Mouse (Mus musculus) effector memory CD4-positive, alpha-beta T cell, adult 7 months (primary cell): Measurements from ENCODE around the gene Simc1. TPM values are rescaled to one million over a fixed set of nuclear protein-coding genes. Genes with fewer than 3 reads are reported as not detected.

ENCODE experiments used
- polyA plus RNA-seq: library from polyadenylated mRNA; unstranded; fragments of 100-300 nt; shearing (Covaris generic); gene quantifications from one replicate; pipeline ENCODE4 v1.2.1, GENCODE M21; 2017

Gene Simc1
- 41.7 TPM for polyA plus RNA-seq

DNA sequence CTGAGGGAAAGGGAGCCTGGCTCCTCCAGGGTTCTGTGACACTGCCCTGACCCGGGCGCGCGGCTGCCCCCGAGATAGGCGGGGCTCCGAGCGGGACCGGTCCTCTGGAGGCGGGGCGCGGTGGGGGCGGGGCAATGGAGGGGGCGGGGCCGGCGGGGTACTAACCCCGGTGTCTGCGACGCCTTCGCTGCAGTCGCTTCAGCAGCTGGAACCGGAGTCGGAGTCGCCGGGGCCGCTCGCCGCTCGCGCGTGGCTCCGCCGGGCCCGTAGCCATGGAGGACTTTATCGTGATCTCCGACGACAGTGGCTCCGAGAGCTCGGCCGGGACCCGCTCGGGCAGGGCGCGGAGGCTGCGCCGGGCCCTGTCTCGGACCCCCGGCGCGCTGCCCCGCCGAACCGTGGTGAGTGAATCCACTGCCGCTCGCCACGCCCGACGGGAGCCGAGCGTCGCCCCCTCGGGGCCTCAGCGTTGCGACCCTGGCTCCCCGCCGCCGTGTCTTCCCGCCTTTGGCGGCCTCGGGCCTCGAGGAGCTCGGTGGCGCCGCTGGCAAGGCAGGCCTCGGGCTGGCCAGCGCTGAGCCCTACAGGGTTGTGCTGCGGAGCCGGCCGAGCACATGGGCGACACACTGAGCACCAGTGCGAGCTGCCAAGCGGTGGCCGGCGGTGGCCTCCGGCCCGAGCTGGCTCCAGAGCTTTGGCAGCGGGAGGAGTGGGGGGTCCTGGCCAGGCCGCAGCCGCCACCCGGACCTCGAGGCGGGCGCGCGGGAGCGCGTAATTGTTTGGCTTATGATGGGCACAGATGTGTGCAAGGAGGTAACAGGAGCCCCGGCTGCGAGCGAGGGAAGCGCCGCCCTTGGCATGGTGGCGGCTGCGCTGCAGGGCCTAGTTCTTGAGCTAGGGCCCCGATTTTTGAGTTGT, at the start of gene Simc1:
TSS of gene Simc1 (plus strand) at position 176 of the 918 bp plus-strand sequence.

DNA sequence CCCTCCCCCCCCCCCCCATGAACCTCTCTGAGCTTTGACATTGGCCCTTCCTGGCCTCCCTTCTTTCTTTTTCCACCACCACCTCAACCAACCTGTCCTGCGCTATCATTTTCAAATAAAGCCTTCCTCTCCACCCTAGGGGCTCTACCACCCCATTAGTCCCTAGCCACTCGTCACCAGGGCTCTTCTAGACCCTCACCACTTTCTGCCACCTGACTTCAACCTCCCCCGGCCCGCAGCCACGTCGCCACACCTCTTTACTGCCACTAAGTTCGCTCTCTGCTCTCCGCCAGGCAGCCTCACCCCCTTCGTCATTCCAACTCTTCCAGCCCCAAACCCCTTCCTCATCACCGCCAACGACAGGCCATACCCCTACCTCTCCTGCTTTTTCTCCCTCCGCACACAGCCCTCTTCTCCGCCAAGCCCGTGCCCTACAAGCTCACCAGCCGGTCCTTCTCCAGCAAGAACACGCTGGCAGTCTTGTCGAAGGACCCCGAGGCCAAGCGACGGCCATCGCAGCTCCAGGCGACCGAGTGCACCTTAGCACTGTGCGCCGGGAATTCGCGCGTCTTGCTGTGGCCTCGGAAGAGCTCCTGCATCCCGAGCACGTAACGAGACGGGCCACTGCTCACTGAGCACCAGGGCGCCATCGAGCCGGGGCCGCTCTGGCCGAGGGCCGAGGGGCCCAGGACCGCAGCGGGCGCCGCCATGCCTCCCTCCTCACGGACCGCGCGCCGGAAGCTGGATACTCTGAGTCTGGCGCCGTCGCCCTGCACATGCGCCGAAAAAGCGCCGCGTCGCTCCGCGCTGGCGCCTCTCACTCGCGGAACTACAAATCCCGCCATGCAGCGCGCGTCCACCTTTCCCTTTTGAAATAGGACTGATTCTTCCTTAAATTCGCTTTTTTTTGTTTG, 35.2 kb upstream of the Simc1 start, which contains the start of gene Thoc3:
TSS of gene Thoc3 (minus strand) at position 752 of the 914 bp plus-strand sequence.

DNA sequence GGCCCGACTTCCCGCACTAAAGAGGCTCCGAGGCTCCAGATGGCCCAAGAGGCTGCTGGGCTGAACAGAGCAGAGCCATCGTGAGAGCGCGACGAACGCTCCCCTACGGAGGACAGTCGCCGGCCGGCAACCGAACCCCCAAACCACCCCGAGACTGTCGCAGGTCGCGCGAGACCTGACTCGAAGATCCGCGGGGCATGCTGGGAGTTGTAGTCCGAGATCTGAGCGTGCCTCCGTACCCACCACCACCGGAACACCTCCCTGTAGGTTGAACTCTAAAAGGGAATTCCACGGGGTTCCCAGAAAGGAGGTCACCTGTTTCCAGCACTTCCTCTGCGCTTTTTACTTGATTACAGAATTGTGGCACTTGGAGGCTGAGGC, 61.6 kb downstream of the Simc1 start, which contains the start of gene 4833439L19Rik:
TSS of gene 4833439L19Rik (minus strand) at position 235 of the 381 bp plus-strand sequence.

DNA sequence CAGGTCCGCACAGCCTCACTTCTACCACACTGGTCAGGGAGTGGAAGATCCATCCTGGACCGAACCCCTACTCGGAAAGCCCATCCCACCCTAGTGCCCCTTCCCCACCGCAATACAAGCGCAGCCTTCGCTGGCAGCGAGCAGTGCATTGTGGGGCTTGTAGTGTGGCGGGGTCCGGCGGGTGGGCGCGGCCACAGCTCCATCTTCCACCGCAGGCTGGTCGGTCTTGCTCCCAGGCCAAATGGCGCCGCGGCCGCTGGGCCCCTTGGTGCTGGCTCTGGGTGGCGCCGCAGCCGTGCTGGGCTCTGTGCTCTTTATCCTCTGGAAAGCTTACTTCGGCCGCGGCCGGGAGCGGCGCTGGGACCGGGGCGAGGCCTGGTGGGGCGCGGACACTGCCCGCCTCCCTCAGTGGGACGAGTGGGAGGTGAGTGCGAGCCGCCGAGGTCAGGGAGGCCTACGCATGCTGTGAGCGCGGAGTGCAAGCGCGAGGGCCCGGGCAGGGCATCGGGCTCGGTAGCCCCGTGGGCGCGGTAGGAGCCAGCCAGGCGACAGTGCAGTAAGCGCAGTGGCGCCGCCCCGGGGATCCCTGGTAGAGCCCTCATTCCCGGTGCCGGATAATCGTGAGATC, 71.4 kb downstream of the Simc1 start, which contains the start of gene Arl10:
TSS of gene Arl10 (plus strand) at position 162 of the 628 bp plus-strand sequence.

DNA sequence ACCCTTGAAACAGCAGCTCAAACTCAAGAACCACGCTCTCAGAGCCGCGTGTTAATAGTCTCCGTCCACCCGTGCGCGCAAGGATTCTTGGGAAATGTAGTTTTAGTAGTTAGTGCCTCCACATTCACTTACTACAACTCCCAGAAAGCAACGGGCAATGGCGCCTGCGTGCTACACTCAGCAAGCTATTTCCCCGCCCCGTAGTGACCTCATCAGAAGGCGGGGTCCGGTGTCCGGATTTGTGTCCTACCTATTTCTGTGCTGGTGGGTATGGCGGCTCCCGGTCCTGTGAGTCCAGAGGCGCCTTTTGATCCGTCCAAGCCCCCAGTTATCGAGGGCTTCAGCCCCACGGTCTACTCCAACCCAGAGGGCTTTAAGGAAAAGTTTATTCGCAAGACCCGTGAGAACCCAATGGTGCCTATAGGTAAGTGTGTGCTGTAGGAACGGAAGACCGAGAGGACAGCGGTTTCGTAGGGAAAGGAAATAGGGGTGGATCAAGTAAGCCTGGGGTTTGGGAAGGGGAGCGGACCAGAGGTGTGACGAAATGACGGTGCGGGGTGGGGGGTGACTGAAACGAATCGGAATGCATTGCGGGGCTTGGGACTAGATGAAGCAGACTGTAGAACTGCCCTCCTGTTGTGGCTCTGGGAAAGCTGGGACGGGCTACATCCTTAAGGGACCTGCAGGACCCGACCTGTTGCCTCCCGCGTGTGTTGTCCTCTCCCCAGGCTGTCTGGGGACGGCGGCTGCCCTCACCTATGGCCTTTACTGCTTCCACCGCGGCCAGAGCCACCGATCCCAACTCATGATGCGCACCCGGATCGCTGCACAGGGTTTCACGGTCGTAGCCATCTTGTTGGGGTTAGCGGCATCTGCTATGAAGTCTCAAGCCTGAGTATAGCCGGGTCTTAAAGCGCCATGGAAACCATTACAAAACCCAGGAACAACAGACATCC, 86.7 kb downstream of the Simc1 start, which contains the start of the genes Nop16 and Higd2a:
TSS of gene Nop16 (minus strand) at position 95 of the 956 bp plus-strand sequence.
TSS of gene Higd2a (plus strand) at position 212 of the 956 bp plus-strand sequence.

Other genes starting within 250 kb of the Simc1 start
- not detected for gene Cplx2, start 132.4 kb upstream of the Simc1 start, polyA plus RNA-seq
- 24.8 TPM for gene Thoc3, start 34.9 kb upstream of the Simc1 start, polyA plus RNA-seq
- gene 4833439L19Rik, start 61.7 kb downstream of the Simc1 start, polyA plus RNA-seq: 72.7 TPM
- gene Arl10, start 71.2 kb downstream of the Simc1 start, polyA plus RNA-seq: 1.8 TPM
- 26.2 TPM for gene Nop16, start 86.3 kb downstream of the Simc1 start, polyA plus RNA-seq
- gene Higd2a, start 86.4 kb downstream of the Simc1 start, polyA plus RNA-seq: 138 TPM
- 80.2 TPM for gene Cltb, start 107.6 kb downstream of the Simc1 start, polyA plus RNA-seq
- gene Faf2, start 118.0 kb downstream of the Simc1 start, polyA plus RNA-seq: 76.6 TPM
- 90.4 TPM for gene Rnf44, start 190.1 kb downstream of the Simc1 start, polyA plus RNA-seq
- gene Cdhr2, start 197.7 kb downstream of the Simc1 start, polyA plus RNA-seq: 0.12 TPM
- not detected for gene Gprin1, start 246.1 kb downstream of the Simc1 start, polyA plus RNA-seq